Mouse (Mus musculus) hindbrain, postnatal 0 days (tissue): ENCODE results near the gene Ddah2. TPM values are rescaled to one million over a fixed set of nuclear protein-coding genes. Genes with fewer than 3 reads are reported as not detected.

Experiments
- ATAC-seq: fragments of 200-750 bp; cut with Nextera tagmentation; 2 replicates; pipeline ENCODE4 v1.8.0; 2017; ENCODE audit warnings: mild to moderate bottlenecking, moderate TSS enrichment, moderate library complexity
- DNase-seq: peaks from one replicate; pipeline ENCODE4 v3.0.0-alpha.2; 2015; ENCODE audit warnings: low spot score
- H3K27ac ChIP-seq: fragments of 300-500 bp; sonication (generic); 2 replicates; pipeline ENCODE4 v1.5.1; 2014; ENCODE audit warnings: mild to moderate bottlenecking
- H3K27me3 ChIP-seq: fragments of 300-500 bp; sonication (generic); 2 replicates; pipeline ENCODE4 v1.6.1; 2014; ENCODE audit warnings: low read length, mixed read lengths; ENCODE audit not compliant: insufficient read depth
- H3K36me3 ChIP-seq: fragments of 300-500 bp; sonication (generic); 2 replicates; pipeline ENCODE4 v1.6.1; 2014; ENCODE audit warnings: low read length, mixed read lengths; ENCODE audit not compliant: insufficient read depth
- H3K4me1 ChIP-seq: fragments of 300-500 bp; sonication (generic); 2 replicates; pipeline ENCODE4 v1.6.1; 2014; ENCODE audit warnings: antibody characterized with exemption, low read length, mixed read lengths; ENCODE audit not compliant: insufficient read depth
- H3K4me2 ChIP-seq: fragments of 300-500 bp; sonication (generic); 2 replicates; pipeline ENCODE4 v1.6.1; 2014; ENCODE audit warnings: low read depth, mild to moderate bottlenecking, low read length, moderate library complexity, mixed read lengths
- H3K4me3 ChIP-seq: fragments of 300-500 bp; sonication (generic); 2 replicates; pipeline ENCODE4 v1.5.1; 2014; ENCODE audit warnings: low read length
- H3K9ac ChIP-seq: fragments of 300-500 bp; sonication (generic); replicated peaks from 2 replicates; pipeline ENCODE4 v1.6.1; 2014; ENCODE audit warnings: mild to moderate bottlenecking, low read length, moderate library complexity, mixed read lengths
- H3K9me3 ChIP-seq: fragments of 300-500 bp; sonication (generic); 2 replicates; pipeline ENCODE4 v1.6.1; 2016; ENCODE audit warnings: low read length, mixed read lengths
- CTCF ChIP-seq: IDR thresholded peaks from 2 replicates; pipeline ENCODE4 v1.5.1; 2016; ENCODE audit warnings: antibody characterized with exemption, control low read depth, low read depth
- WGBS: fragments of 180-500 bp; shearing (Covaris S2); extraction: QIAGEN DNeasy Blood & Tissue Kit; methylation state at CpG from one replicate; pipeline ENCODE4 v1.1.7; 2014; 5-methylcytosine and 5-hydroxymethylcytosine counted together
- polyA plus RNA-seq: library from polyadenylated mRNA; unstranded; fragments of >200 nt; fragmentation: Nextera tagmentation; extraction: Ambion mirVana; gene quantifications from 2 replicates; pipeline ENCODE4 v1.2.1, GENCODE M21; 2015
- total RNA-seq: library from RNA; depleted of rRNA; stranded (reverse); fragments of >200 nt; gene quantifications from 2 replicates; pipeline ENCODE4 v1.2.3, GENCODE M21; 2014

Gene Ddah2
- total and polyA plus RNA-seq, 2 experiments from 2014 or later = 228 to 322 TPM

DNA sequence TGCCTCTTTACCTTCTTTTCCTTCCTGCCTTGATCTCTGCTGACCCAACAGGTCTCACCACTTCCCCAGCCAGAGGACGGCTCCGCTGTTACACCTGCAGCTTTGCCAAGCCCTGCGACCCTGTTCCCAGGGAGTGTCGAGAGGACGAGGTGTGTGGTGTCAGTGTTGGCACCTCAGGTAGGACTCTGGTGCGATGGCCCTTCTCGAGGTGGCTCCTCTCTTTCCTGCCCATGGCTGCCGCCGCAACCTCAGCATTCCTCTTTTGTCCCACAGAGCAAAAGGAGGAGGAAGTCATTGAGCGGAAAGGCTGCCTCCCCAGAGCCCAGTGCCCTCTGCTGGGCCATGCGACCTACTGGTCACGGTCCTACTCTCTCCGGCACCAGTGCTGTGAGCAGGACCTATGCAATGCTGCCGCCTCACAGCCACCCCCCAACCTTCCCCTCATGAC lies 19.0 kb downstream of the Ddah2 start, which contains the start of gene Ly6g6d:
Ly6g6d (minus strand) TSS at position 280 of the 448 bp plus-strand sequence.
- TF ChIP-seq CTCF = peak; percentile 68
- H3K9ac ChIP-seq = no peak within 1 kb of the TSS; the same call in 1 of the 2 replicates
- peak within 1 kb of the TSS; percentile 49 for H3K4me2 ChIP-seq
- no peaks in the 10 kb centered on the region for H3K27me3 ChIP-seq
- 11% methylated on average over 14 of the region's 14 CpGs for WGBS
- H3K27ac ChIP-seq = no peak within 1 kb of the TSS
- peak within 1 kb of the TSS; percentile 20 for H3K4me3 ChIP-seq
- peak; percentile 46 for DNase-seq
- no peaks in the 10 kb centered on the region for H3K9me3 ChIP-seq
- no peaks in the 10 kb centered on the region for H3K4me1 ChIP-seq
- H3K36me3 ChIP-seq = no peaks in the 10 kb centered on the region
- peak; percentile 71; the same call in 1 of the 2 replicates for ATAC-seq

- no peaks in the 10 kb centered on the region for H3K36me3 ChIP-seq
- no peaks in the 10 kb centered on the region for H3K9me3 ChIP-seq
- no peak overlapping the region for H3K4me3 ChIP-seq
- H3K4me2 ChIP-seq = no peak overlapping the region
- H3K4me1 ChIP-seq = no peaks in the 10 kb centered on the region
- no peak overlapping the region for H3K27ac ChIP-seq
- H3K9ac ChIP-seq = no peak overlapping the region
- ATAC-seq (no peak), DNase-seq (no peak)
- 64% methylated on average over 9 of the region's 9 CpGs for WGBS
- H3K27me3 ChIP-seq = no peaks in the 10 kb centered on the region
- no peak for TF ChIP-seq CTCF
Measured at GRCm38 (mm10) chr17:35079778-35080177, 20.9 kb downstream of the Ddah2 start.

GRCm38 (mm10) chr17:35080248-35080647 lies 21.4 kb downstream of the Ddah2 start:
- H3K27me3 ChIP-seq = no peaks in the 10 kb centered on the region
- H3K9me3 ChIP-seq = no peaks in the 10 kb centered on the region
- H3K27ac ChIP-seq = no peak overlapping the region
- no peak overlapping the region for H3K9ac ChIP-seq
- ATAC-seq (no peak), DNase-seq (no peak)
- no peaks in the 10 kb centered on the region for H3K4me1 ChIP-seq
- no peak overlapping the region for H3K4me3 ChIP-seq
- TF ChIP-seq CTCF = no peak
- H3K4me2 ChIP-seq = no peak overlapping the region
- no peaks in the 10 kb centered on the region for H3K36me3 ChIP-seq
- WGBS = 65% methylated on average over 6 of the region's 6 CpGs

GRCm38 (mm10) chr17:35080710-35081109 lies 21.9 kb downstream of the Ddah2 start:
- DNase-seq (no peak), ATAC-seq (no peak)
- H3K4me3 ChIP-seq = no peak overlapping the region
- no peak overlapping the region for H3K4me2 ChIP-seq
- no peaks in the 10 kb centered on the region for H3K36me3 ChIP-seq
- no peak overlapping the region for H3K9ac ChIP-seq
- TF ChIP-seq CTCF = no peak
- 58% methylated on average over 4 of the region's 4 CpGs for WGBS
- no peak overlapping the region for H3K27ac ChIP-seq
- H3K9me3 ChIP-seq = no peaks in the 10 kb centered on the region
- H3K27me3 ChIP-seq = no peaks in the 10 kb centered on the region
- no peaks in the 10 kb centered on the region for H3K4me1 ChIP-seq

GRCm38 (mm10) chr17:35082841-35083576 lies 24.2 kb downstream of the Ddah2 start:
- Histone ChIP-seq H3K27me3 (no peaks in the 10 kb centered on the region), H3K4me2 (no peak overlapping the region), H3K4me3 (no peak overlapping the region), H3K9me3 (no peaks in the 10 kb centered on the region), H3K27ac (no peak overlapping the region), H3K9ac (no peak overlapping the region), H3K36me3 (no peaks in the 10 kb centered on the region), H3K4me1 (no peaks in the 10 kb centered on the region)
- TF ChIP-seq CTCF = no peak
- DNase-seq (no peak), ATAC-seq (no peak)
- 87% methylated on average over 16 of the region's 16 CpGs for WGBS

DNA sequence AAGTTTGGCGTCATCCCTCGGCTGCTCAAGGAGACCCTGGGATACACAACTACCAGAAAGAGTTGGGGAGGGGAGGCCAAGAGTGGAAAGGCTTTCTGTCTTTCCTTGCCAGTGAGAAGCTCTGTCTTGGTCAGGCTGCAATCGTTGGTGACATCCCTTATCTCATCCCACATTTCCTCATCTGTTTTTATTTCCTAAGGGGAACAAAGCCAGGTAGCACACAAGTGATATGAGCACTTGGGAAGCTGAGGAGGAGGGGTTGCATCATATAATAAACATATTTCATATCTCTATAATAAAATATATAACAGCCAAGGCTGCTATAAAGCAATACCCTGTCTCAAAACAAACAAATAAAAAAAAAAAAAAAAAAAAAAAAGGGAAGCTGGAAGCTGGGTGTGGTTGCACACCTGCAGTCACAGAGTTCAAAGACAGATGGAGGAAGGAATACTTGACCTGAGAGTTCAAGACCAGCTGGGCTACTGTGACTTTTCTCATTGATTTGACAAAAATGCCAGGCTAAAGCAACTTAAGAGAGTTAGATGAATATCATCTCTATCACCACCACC lies 25.2 kb downstream of the Ddah2 start:
- WGBS = 78% methylated on average over 3 of the region's 3 CpGs
- H3K27me3 ChIP-seq = no peaks in the 10 kb centered on the region

More for the DNA sequence above, 25.2 kb downstream of the Ddah2 start:
- TF ChIP-seq CTCF = no peak
- ATAC-seq (no peak), DNase-seq (no peak)
- no peaks in the 10 kb centered on the region for H3K9me3 ChIP-seq
- no peaks in the 10 kb centered on the region for H3K4me1 ChIP-seq
- no peak overlapping the region for H3K9ac ChIP-seq
- H3K4me3 ChIP-seq = no peak overlapping the region
- no peaks in the 10 kb centered on the region for H3K36me3 ChIP-seq
- no peak overlapping the region for H3K4me2 ChIP-seq
- H3K27ac ChIP-seq = no peak overlapping the region
